Mouse (Mus musculus) right cerebral cortex, postnatal 36 days (tissue): ENCODE results near the gene Mat2b.
A peak's percentile ranks its signal among the peaks of the same experiment; 100 is the strongest.

ENCODE experiments used
- DNase-seq, 2 experiments: peaks; one replicate each; pipeline ENCODE4 v3.0.0; 2022; ENCODE audit warnings: low spot score in 2 of 2, mixed read lengths in 1 of 2

Mat2b gene

GRCm38 (mm10) chr11:40675014-40675730, 19.8 kb downstream of the Mat2b start:
- DNase-seq, result no peak

DNA sequence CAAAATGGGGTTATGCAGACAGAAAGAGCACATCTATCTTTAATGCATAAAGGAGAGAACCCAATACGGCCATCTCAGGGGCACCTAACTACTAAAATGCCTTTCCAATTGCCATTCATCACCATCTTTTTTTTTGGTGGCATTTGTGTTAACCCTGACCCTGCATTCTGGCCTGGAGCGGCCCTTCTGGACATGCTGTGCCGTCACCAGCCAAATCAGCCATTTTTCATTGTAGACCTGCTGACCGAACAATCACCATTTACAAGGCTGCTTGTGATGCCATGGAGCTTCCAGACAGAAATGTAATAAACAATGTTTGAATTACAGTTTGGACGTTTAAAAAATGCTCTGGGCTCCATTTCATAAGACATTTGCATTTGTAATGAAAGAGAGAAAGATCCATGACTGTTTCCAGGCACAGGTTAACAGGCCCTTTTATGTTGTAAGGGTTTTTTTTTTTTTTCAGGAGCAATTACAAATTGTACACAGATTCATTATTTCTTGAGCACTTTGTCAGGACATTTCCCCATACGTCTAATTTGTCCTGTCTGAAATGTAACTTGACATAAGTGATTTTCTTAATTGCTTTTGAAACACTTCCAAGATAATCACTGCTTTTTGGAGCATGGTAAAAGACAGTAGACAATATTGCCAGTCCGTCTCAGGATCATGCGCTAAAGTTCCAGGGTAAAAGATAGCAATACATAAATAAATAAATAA, 45.1 kb downstream of the Mat2b start:
- no peak for DNase-seq

GRCm38 (mm10) chr11:40647246-40647645, 47.8 kb downstream of the Mat2b start:
- DNase-seq, result peak; percentile 18 to 58
